Mouse (Mus musculus) heart, embryonic 12.5 days (tissue): ENCODE measurements around the gene Slc29a3. TPM values are rescaled to one million over a fixed set of nuclear protein-coding genes. Genes with fewer than 3 reads are reported as not detected.

Experiments
- ATAC-seq: fragments of 200-750 bp; cut with Nextera tagmentation; 2 replicates; pipeline ENCODE4 v1.8.0; 2017; ENCODE audit warnings: moderate TSS enrichment, moderate library complexity; ENCODE audit not compliant: insufficient number of reproducible peaks, low FRiP score
- H3K27ac ChIP-seq: fragments of 300-500 bp; sonication (generic); 2 replicates; pipeline ENCODE4 v1.5.1; 2016; ENCODE audit warnings: mild to moderate bottlenecking, moderate library complexity; ENCODE audit not compliant: poor library complexity, severe bottlenecking
- H3K27me3 ChIP-seq: fragments of 300-500 bp; sonication (generic); replicated peaks from 2 replicates; pipeline ENCODE4 v1.6.1; 2016; ENCODE audit warnings: mild to moderate bottlenecking, moderate library complexity
- H3K36me3 ChIP-seq: fragments of 300-500 bp; sonication (generic); 2 replicates; pipeline ENCODE4 v1.6.1; 2016; ENCODE audit warnings: mild to moderate bottlenecking, moderate library complexity
- H3K4me1 ChIP-seq: fragments of 300-500 bp; sonication (generic); replicated peaks from 2 replicates; pipeline ENCODE4 v1.6.1; 2016; ENCODE audit warnings: mild to moderate bottlenecking
- H3K4me2 ChIP-seq: fragments of 300-500 bp; sonication (generic); 2 replicates; pipeline ENCODE4 v1.6.1; 2016; ENCODE audit warnings: mild to moderate bottlenecking, moderate library complexity
- H3K4me3 ChIP-seq: fragments of 300-500 bp; sonication (generic); 2 replicates; pipeline ENCODE4 v1.5.1; 2016; ENCODE audit warnings: mild to moderate bottlenecking
- H3K9ac ChIP-seq: fragments of 300-500 bp; sonication (generic); 2 replicates; pipeline ENCODE4 v1.6.1; 2016; ENCODE audit warnings: mild to moderate bottlenecking, moderate library complexity
- H3K9me3 ChIP-seq: fragments of 300-500 bp; sonication (generic); replicated peaks from 2 replicates; pipeline ENCODE4 v1.6.1; 2016; ENCODE audit warnings: mild to moderate bottlenecking, moderate library complexity
- WGBS: fragments of 180-500 bp; shearing (Covaris S2); methylation state at CpG from one replicate; pipeline ENCODE4 v1.1.7; 2016; 5-methylcytosine and 5-hydroxymethylcytosine counted together
- polyA plus RNA-seq: library from polyadenylated mRNA; unstranded; fragments of >200 nt; fragmentation: Nextera tagmentation; extraction: Ambion mirVana; gene quantifications from 2 replicates; pipeline ENCODE4 v1.2.1, GENCODE M21; 2016

Slc29a3 gene
- 5.6 and 6.8 TPM in 2 replicates for polyA plus RNA-seq

- Histone ChIP-seq H3K4me3 (peak within 1 kb of the TSS; percentile 67), H3K36me3 (peaks cover 5% of the 10 kb centered on the region), H3K9ac (peak within 1 kb of the TSS; percentile 77), H3K27me3 (no peaks in the 10 kb centered on the region), H3K4me1 (peaks cover 20% of the 10 kb centered on the region), H3K27ac (peak within 1 kb of the TSS; percentile 52; the same call in 1 of the 2 replicates), H3K9me3 (0 out of 2 replicates have a peak, but pooled peaks cover 4% of the 10 kb centered on the region), H3K4me2 (peak within 1 kb of the TSS; percentile 86)
- WGBS, result 11% methylated on average over 41 of the region's 41 CpGs
- peak; percentile 96 for ATAC-seq
Measured at GRCm38 (mm10) chr10:60752040-60753020, at the start of gene Slc29a3. Gene Slc29a3 (minus strand): TSS chr10:60752794.

- peak overlapping the region; percentile 12 for H3K4me2 ChIP-seq
- peaks cover 1% of the 10 kb centered on the region; the same call in 1 of the 2 replicates for H3K36me3 ChIP-seq
- no peak for ATAC-seq
- no peak overlapping the region for H3K4me3 ChIP-seq
- peaks cover 98% of the 10 kb centered on the region for H3K4me1 ChIP-seq
- WGBS, result 52% methylated on average over 12 of the region's 12 CpGs
- H3K27me3 ChIP-seq, result no peaks in the 10 kb centered on the region
- H3K9me3 ChIP-seq, result no peaks in the 10 kb centered on the region
- H3K9ac ChIP-seq, result peak overlapping the region; percentile 35; the same call in 1 of the 2 replicates
- peak overlapping the region; percentile 53 for H3K27ac ChIP-seq
Measured at GRCm38 (mm10) chr10:60801898-60802412, 49.4 kb upstream of the Slc29a3 start.

GRCm38 (mm10) chr10:60801168-60801897 lies 48.7 kb upstream of the Slc29a3 start:
- H3K4me1 ChIP-seq, result peaks cover 98% of the 10 kb centered on the region
- H3K9me3 ChIP-seq, result no peaks in the 10 kb centered on the region
- H3K9ac ChIP-seq, result peak overlapping the region; percentile 35; the same call in 1 of the 2 replicates
- 31% methylated on average over 11 of the region's 11 CpGs for WGBS
- ATAC-seq, result no peak
- peak overlapping the region; percentile 12 for H3K4me2 ChIP-seq
- H3K27ac ChIP-seq, result peak overlapping the region; percentile 53
- peaks cover 2% of the 10 kb centered on the region; the same call in 1 of the 2 replicates for H3K36me3 ChIP-seq
- no peak overlapping the region for H3K4me3 ChIP-seq
- no peaks in the 10 kb centered on the region for H3K27me3 ChIP-seq

- 24% methylated on average over 19 of the region's 19 CpGs for WGBS
- Histone ChIP-seq H3K9ac (peak overlapping the region; percentile 7; the same call in 1 of the 2 replicates), H3K4me3 (no peak overlapping the region), H3K4me2 (no peak overlapping the region), H3K27ac (peak overlapping the region; percentile 29; the same call in 1 of the 2 replicates), H3K9me3 (no peaks in the 10 kb centered on the region), H3K4me1 (peaks cover 98% of the 10 kb centered on the region), H3K36me3 (peaks cover 2% of the 10 kb centered on the region; the same call in 1 of the 2 replicates), H3K27me3 (no peaks in the 10 kb centered on the region)
- ATAC-seq, result no peak
Measured at GRCm38 (mm10) chr10:60800295-60801167, 47.9 kb upstream of the Slc29a3 start.

- Histone ChIP-seq H3K4me1 (peaks cover 96% of the 10 kb centered on the region), H3K9ac (peak overlapping the region; percentile 48; the same call in 1 of the 2 replicates)
Measured at GRCm38 (mm10) chr10:60797682-60798422, 45.3 kb upstream of the Slc29a3 start.

GRCm38 (mm10) chr10:60796474-60796873 lies 43.9 kb upstream of the Slc29a3 start:
- H3K4me3 ChIP-seq, result no peak overlapping the region
- peaks cover 2% of the 10 kb centered on the region; the same call in 1 of the 2 replicates for H3K36me3 ChIP-seq
- no peaks in the 10 kb centered on the region for H3K9me3 ChIP-seq
- 0 out of 2 replicates have a peak overlapping the region, but pooled peaks have one; percentile 11 for H3K9ac ChIP-seq
- WGBS, result 58% methylated on average over 7 of the region's 7 CpGs
- ATAC-seq, result no peak
- H3K27ac ChIP-seq, result peak overlapping the region; percentile 93
- peaks cover 94% of the 10 kb centered on the region for H3K4me1 ChIP-seq
- no peak overlapping the region for H3K4me2 ChIP-seq
- no peaks in the 10 kb centered on the region for H3K27me3 ChIP-seq

More at GRCm38 (mm10) chr10:60797682-60798422, 45.3 kb upstream of the Slc29a3 start:
- no peak overlapping the region for H3K4me2 ChIP-seq
- ATAC-seq, result no peak
- H3K9me3 ChIP-seq, result no peaks in the 10 kb centered on the region
- peaks cover 2% of the 10 kb centered on the region; the same call in 1 of the 2 replicates for H3K36me3 ChIP-seq
- 0 out of 2 replicates have a peak overlapping the region, but pooled peaks have one; percentile 49 for H3K27ac ChIP-seq
- 72% methylated on average over 14 of the region's 14 CpGs for WGBS
- no peak overlapping the region for H3K4me3 ChIP-seq
- no peaks in the 10 kb centered on the region for H3K27me3 ChIP-seq

GRCm38 (mm10) chr10:60796028-60796427 lies 43.4 kb upstream of the Slc29a3 start:
- peak overlapping the region; percentile 93; the same call in 1 of the 2 replicates for H3K27ac ChIP-seq
- no peaks in the 10 kb centered on the region for H3K9me3 ChIP-seq
- H3K36me3 ChIP-seq, result peaks cover 2% of the 10 kb centered on the region; the same call in 1 of the 2 replicates
- no peak overlapping the region for H3K4me2 ChIP-seq
- no peak overlapping the region for H3K4me3 ChIP-seq
- H3K4me1 ChIP-seq, result peaks cover 89% of the 10 kb centered on the region
- 0 out of 2 replicates have a peak overlapping the region, but pooled peaks have one; percentile 11 for H3K9ac ChIP-seq
- H3K27me3 ChIP-seq, result no peaks in the 10 kb centered on the region
- no peak for ATAC-seq
- WGBS, result 56% methylated on average over 5 of the region's 5 CpGs

GRCm38 (mm10) chr10:60794792-60795191 lies 42.2 kb upstream of the Slc29a3 start:
- WGBS, result 57% methylated on average over 8 of the region's 8 CpGs
- ATAC-seq, result no peak
- Histone ChIP-seq H3K4me2 (no peak overlapping the region), H3K36me3 (peaks cover 5% of the 10 kb centered on the region), H3K27ac (peak overlapping the region; percentile 93), H3K4me3 (no peak overlapping the region), H3K4me1 (peaks cover 77% of the 10 kb centered on the region), H3K9me3 (no peaks in the 10 kb centered on the region), H3K27me3 (no peaks in the 10 kb centered on the region), H3K9ac (no peak overlapping the region; the same call in 1 of the 2 replicates)

- 61% methylated on average over 11 of the region's 11 CpGs for whole genome bisulfite sequencing
- ATAC-seq, result no peak
- Histone ChIP-seq H3K27ac (peak overlapping the region; percentile 93), H3K27me3 (no peaks in the 10 kb centered on the region), H3K9me3 (no peaks in the 10 kb centered on the region), H3K4me2 (no peak overlapping the region), H3K36me3 (peaks cover 5% of the 10 kb centered on the region), H3K9ac (no peak overlapping the region; the same call in 1 of the 2 replicates), H3K4me1 (peaks cover 76% of the 10 kb centered on the region), H3K4me3 (no peak overlapping the region)
Measured at GRCm38 (mm10) chr10:60794374-60794773, 41.8 kb upstream of the Slc29a3 start.
